Mouse (Mus musculus) erythroid progenitor cell, adult 5-6 weeks (primary cell): ENCODE data around the gene March1. TPM values are rescaled to one million over a fixed set of nuclear protein-coding genes. Genes with fewer than 3 reads are reported as not detected.

Experiments used
- ATAC-seq: replicated peaks from 2 replicates; pipeline ENCODE4 v1.8.0; 2016; ENCODE audit warnings: moderate number of reproducible peaks, mild to moderate bottlenecking, moderate TSS enrichment, inconsistent platforms; ENCODE audit not compliant: poor library complexity, low FRiP score, severe bottlenecking
- total RNA-seq, 2 experiments: library from RNA; stranded (forward) in 1 of 2; stranded (reverse) in 1 of 2; fragments of 150-400 nt in 1 of 2; fragments of 186-747, 209-891 nt in 1 of 2; gene quantifications; 2 replicates each; pipeline versions ENCODE4 v1.2.3 to v1.2.4; 2015 to 2017; ENCODE audit warnings: low replicate concordance in 2 of 2

March1 gene
- total RNA-seq, 2 experiments from 2014 or later: 6.3 to 7.4 TPM

DNA sequence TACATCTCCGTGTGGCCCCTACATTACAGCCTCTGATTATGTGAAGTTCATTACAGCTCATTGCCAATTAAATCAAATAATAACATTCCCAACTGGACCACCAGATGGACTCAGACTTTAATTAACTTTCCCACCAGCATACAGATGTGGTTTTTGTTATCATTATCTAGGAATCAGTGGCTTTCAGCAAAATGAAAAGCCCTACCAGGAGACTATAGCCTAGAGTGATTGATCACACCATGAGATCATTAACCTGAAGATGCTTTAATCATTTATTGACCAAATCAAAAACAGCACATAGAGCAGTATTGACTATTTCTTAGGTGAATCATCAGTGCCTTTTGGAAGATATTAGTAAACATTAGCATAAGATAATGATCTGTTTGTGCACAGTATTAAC lies 602.3 kb downstream of the March1 start:
- ATAC-seq: no peak

DNA sequence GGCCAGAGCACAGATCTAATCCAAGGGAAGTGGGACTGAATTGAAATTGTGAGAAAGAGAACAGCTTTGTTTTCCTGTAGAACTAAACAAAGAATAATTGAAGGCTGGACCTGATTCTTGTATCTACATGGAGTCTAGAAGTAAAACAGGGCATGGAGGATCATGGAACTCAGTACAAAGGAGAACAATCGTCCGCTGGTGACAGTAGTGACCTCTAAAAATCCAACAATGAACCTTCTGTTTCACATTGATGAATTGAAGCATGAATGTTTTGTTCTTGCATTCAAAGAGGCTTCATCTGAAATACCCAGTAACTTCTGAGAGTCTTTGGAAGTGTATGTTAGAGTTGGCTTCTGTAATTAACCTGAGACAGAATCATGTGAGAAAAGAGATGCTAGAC lies 612.2 kb downstream of the March1 start:
- no peak for ATAC-seq

DNA sequence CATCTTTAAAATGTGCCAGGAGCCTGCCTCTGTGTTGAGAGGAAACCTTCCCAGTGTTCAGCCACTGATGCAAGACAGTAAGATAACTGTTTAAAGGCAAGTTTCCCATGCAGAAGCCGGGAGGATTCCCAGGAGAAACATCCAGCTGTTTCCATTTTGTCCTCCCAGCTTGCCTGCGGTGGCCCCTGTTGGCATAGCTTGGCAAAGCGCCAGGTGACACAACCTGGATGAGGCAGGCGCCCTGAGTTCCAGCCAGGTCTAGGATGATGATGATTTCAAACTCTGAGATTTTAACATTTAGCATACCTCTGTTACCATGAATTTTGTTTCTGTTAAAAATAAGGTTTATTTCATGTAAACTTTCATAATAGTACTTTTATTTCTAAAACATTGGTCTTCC lies 651.8 kb downstream of the March1 start:
- no peak for ATAC-seq

DNA sequence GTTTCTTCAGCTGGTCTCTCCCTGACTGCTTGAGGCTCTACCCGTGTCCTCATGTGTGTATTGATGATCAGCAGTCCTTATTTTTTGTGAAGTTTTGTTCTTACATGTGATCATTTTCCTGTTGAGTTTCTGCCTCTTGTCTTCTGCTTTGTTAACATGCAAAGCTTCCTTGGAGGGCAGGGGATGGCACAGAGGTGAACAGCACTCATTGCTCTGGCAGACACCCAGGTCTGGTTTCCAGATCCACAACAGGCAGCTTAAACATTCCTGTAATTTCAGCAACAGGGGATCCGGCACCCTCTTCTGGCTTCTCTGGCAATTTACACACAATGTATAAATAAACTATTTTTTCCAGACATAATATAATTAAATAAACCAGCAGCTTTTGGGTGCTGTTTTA lies 652.4 kb downstream of the March1 start:
- no peak for ATAC-seq

DNA sequence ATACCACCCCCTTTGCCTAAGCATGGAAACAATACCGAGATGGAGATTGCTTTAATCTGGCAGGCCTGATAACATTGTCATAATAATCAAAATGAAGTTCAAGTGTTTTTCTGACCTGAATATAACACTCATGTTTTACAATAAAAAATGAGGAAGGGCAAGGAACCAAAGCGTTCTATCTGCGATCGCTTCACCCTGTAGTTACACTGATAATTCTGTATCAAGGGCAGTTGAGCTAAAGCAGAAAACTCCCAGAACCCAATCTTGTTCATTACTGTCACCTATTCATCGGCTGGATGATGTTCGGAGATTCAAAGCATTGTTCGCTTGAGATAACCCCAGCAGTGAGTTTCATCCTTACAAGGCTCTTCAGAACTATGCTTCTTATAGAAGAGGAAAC lies 700.1 kb downstream of the March1 start:
- no peak for ATAC-seq

DNA sequence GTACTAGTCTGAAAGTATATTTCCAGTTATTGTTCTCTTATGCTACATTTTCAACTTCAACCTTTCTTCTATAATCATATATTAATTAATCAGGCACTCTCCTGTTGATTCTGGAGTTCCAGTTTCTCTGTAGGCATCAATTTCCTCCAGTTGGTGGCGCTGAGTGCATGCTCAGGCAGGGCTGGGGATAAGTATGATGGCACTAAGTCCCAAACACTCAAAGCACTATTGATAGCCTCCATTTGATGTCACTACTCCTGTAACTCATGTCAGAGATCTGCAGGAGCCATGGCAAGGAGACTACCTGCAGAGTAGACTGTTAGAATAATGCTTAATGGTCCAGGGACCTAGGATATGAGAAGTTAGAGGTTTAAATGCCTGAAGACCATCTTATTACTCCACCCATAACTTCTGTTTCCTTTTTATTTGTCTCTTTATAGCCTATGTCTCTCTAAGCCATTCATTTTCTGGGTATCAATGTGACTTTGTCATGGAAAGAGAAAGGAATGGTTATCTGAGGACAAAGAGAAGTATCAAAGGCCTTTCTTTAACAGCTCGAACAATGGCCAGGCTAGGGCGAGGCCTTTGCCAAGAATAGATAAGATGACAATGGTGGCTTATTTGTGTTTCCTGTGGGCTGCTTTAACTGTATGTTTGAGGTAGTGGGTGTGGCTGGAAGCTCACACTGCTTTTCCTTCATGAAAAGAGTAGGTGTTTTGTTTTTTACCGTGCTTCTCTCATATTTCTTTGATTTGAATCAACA lies 705.5 kb downstream of the March1 start:
- no peak for ATAC-seq

DNA sequence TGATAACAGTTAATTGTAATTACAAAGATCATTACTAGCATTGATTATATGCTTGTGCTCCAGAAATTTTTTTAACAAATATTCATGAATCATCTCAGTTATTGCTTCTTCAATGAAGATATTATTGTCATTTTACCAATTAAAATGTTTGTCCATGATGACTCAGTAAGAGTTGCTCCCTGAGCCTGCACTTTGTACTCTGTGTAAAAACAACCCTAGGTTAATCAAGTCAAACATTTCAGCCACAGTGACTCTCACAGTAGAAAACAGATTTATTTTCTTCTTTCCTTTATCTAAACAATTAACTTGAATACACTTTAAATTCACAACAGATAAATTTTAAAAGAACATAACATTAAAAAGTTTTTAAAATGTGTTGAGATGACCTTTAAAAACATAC lies 708.7 kb downstream of the March1 start:
- no peak for ATAC-seq

DNA sequence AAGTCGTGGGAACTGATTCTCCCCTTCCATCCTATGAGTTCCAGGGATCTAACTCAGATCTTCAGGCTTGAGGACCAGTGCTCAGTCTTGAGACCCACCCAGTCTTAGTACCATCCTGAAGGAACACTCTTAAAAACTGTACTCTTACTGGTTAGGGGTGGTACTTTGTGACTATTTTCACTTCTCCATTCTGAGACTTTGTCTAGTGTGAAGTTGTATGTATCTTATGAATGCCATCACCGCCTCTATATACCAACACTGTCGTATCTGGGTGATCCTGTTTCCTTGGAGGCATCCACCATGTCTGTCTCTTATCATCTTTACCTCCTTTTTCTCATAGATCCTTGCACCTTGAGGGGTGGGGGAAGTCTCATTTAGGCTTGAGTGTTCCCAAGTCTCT lies 714.5 kb downstream of the March1 start:
- no peak for ATAC-seq

DNA sequence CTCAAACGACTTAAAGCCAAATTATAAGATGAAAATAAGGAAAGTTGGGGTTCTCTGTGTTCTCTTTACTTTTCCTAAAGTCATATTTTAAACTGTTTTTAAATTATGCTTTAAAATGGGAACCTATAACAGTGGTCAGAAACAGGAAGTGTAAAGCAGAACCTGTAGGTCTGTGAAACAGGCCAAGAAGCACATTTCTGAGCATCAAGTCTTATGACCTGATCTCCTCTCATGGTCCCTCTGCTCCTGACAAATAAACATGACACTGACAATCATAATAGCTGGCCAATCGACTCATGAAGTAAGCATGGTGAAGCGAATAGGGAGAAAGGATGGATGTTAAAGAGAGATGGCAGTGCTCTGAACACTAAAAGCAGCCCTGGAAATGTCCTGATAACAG lies 716.6 kb downstream of the March1 start:
- ATAC-seq: no peak

DNA sequence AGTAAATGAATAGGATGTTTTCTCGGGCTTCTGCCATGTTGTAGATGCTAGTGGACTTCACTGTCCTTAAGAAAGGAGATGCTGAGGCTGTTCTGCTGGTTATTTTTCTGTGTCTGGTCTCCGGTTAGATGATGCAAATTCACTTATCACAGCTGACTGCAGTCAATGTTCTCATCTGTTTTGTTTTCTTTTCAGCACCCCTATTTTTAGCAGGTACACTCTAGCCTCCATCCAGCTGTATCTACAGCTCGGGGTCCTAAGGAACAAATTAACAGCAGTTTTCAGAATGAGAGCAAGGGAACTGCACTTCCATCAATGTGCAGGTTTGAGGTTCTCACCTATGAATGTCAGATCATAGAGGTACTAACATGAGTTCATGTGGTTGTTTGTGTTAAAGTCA lies 721.9 kb downstream of the March1 start:
- ATAC-seq: no peak

DNA sequence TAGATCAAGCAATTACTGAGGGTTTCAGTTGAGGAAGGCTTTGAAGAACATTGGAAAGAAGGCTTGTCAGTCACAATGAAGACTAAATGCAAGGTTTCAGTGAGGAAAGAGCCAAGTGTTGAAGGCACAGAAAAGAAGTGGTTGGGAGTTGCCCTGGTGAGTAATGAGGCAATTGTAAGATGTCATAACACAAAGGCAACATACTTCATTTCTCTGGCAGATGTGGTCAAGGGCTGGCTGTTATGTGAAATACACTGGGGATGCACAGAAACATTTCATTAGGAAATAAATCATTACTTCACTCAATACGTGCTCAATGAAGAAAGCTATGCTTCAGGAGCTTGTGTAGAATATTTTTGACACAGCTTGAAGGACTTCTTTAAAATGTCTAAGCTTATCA lies 725.2 kb downstream of the March1 start:
- no peak for ATAC-seq

DNA sequence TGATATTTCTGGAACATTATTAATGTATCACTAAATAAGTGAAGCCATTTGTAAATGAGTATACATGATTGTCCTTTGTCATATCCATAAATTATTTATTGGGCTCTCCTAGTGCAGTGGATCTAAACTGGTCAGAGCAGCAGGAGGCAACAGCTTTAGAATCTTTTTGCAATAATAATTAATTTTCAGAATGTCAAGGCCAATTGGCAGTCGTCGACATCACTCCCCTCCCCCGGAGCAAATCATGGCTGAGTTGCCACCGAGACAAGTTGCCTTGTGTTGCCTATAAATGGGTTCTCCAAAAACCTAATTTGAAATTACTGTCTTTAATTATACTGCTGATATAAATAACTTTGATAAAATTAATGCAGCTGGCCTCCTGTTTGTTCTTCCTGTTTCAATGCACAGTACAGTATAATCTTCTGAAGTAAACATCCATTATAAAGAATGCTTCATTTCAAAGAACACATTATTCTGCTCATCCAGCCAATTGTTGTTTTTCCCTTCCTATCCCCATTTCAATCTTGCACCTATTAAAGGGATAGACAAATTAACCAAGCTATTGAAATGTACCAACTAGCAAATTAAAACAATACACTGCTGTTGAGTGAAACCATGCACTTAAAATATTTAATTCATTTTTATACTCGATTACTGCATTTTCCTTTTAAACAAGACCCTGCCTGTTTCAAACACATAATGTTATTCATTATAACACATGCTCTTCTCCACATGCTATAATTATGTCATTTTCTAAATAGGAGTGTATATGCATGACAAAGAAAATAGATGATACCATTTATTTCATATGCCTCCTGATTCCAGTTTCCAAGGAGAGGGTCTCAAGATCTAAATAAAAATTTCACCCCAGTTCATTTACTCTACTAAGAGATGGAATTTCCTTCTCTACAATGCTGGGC lies 745.4 kb downstream of the March1 start:
- no peak for ATAC-seq

DNA sequence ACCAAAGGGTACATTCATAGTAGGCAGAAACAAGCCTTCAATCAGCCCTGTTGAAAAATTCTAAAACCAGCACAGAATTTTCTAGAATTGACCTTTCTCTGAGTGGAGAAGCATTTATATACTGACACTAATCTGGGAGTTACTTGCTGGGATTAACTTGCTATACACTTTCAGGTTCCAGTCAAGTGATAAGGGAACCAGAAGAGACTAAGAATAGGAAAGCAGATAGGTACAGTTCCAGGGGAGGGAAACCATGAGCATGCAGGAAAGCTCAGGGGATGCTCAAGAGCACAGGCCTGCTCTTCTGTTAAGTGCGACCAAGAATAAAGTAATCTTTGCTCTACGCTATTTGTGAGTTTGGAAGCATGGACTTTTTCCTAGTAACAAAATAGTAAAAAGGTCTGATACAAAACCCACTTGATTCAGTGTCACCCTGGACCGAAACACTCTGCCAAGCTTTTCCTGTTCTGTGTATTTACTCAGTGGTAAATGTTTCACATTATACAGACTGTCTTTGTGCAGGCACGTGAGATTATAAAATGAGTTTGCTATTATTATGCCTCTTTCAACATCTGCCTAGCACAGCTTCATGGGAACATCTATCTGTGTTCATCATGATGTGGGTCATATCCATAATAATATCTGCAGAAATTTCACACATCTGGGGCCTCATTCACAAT lies 766.1 kb downstream of the March1 start:
- ATAC-seq: no peak

DNA sequence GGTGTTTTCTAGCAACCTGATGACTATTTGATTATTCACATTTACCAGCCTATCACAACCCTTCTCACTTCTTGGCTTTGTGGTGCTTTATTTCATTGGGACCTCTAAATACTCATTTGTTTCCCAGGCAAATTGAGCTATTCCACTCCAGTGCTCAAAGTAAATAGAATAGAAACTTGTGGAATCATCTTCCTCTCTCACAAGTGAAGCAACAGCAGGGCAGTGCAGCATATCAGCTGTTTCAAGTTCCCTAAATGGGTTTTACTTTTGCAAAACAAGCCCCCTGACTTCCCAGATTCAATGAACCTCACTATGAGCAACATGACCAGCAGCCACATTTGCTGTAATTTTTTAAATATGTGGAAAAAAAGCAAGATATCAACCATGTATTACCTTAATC lies 768.3 kb downstream of the March1 start:
- no peak for ATAC-seq

DNA sequence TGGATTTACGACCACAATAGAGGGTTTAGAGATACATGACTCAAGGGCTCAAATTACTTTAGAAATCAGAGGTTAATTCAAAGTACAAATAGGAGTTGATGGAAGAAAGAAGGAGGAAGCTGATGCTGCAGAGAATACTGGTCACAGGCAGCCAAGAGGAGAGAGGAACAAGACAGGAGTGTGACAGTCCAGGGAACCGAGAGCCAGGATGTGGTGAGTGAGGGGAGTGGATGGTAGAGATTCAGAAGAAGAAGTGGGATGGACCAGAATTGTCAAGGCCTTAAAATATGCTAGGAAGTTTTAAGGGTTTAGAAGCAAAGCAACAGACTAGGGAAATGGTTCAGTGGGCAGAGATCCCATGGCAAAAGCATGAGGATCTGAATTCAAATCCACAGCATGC lies 771.0 kb downstream of the March1 start:
- no peak for ATAC-seq

DNA sequence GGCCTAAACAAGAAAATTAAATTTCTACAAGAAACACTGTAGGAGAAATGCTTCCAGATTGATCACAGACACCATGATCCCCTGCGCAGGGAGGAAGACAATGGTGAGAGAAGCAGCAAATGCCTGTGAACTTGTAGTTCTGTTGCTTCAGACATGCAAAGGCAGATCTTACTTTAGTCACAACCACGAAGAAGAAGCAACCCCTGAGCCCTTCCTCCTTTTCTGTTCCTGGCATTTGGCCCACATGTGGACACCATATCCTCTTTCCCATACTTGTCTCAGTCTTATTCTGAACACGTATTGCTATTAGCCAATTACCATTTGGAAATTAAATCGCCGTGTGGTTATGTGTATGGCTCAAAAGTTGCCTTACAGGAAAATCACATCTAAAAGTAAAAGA lies 773.9 kb downstream of the March1 start:
- ATAC-seq: no peak

DNA sequence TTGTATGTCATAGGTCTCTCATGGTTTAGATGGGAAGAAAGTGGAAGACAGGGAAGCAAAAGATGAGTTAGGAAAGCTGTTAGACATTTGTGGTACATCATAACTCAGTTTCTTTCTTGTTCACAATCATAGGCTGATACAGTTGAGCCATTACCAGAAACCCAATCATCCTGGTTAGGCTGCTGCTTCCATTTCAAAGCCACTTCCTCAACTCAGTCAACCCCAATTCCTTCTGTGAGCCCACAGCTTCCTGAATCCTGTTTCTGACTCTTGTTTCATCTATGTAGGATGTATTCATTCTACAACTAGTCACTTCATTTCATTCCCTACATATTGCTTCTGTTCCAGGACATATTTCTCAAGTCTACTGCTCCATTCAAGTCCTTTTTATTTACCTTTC lies 775.2 kb downstream of the March1 start:
- no peak for ATAC-seq

DNA sequence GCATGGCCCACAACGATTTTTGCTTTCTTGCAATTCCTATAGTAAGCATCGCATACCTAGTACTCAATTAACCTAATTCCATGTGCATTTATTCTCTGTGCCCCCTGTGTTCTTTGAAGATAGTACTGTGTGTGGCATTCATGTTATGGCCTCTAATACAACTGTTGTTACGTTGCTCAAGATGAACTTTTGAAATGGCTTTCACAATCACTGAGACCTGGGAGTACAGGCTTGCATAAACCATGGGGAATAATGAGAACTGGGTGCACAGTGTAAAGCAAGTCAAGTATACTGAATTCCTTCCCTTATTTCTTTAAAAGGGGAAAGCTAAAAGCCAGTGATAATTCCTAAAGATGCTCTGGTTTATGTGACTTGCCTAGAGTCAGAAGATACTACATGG lies 776.4 kb downstream of the March1 start:
- ATAC-seq: no peak

DNA sequence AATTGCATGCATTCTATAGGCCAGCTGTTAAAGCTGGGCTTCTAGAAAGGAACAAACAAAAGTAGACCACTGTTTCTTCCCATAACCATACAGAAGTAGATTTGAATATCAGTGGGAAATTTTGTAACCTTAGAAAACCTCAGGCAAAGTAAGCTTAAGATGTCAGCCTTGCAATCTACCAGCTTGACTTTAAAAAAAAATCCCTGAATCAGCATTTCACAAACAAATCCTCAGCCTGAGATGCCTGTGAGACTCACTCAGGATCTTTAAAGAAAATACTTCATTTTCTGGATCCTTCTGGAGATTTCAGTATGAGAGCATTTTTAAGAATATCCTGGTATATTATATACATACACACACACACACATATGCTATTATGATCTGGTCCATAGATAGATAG lies 780.1 kb downstream of the March1 start:
- ATAC-seq: no peak

DNA sequence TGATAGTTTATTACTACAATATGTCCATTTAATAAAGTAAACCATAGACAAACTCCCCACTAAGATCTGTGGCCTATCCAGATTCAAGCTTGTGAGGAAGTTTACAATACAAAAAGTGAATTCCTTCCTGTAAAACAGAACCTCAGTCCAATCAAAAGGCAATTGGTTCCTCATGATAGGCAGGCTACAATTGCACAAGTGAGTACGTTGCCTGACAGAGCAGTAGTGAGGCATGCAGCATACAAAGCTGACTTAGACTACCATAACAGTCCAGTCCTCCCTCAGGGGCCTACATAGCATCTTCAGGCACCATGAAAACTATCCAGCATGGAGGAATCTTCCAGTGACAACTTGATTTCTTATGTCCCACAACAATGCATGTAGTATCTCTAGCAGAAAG lies 782.4 kb downstream of the March1 start:
- ATAC-seq: no peak
